Mouse (Mus musculus): ENCODE measurements around the gene Tshz2.

DNA sequence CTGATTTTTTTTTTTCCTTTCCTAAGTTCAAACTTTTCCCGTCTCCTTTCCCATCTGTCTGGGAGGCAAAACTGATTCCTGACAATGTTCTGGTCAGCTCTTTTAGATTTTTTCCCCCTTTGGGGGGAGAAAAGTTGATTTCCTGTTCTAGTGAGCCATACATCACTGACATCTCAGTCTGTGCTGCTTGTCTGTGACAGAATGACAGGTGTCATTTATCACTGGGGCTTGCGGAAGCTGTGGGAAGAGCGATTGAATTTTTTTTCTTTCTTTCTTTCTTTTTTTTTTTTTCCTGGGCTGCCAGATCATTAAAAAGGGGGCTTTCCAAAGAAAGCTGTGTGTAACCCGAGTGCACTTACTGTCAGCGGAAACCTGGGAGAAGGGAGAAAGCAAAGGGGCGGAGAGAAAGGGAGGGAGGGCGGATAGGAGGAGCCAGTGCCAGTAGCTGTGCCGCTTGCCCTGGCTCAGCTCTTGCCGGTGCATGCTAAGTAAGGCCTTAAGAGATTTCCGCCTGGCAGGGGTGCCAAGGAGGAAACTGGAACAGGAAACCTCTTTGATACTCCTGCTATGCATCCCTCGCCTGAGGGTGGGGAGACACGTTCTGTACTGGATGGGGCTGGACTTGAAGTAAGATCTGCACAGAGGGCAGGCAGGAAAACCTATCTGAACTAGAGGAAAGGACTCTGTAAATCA is 157.8 kb downstream of the Tshz2 start:
- TF ChIP-seq CTCF (IDR thresholded peaks at IDR 0.05; ENCODE audit: borderline replicate concordance, extremely low read depth, insufficient read depth, insufficient read length), result no peak
- no peak for TF ChIP-seq POLR2A (IDR thresholded peaks at IDR 0.05; ENCODE audit: borderline replicate concordance, extremely low read depth, insufficient read depth, insufficient read length, poor library complexity, severe bottlenecking)
